Mouse (Mus musculus) inflammation-experienced regulatory T-cells, adult 6 months (primary cell): Measurements from ENCODE around the gene Plcb4. TPM values are rescaled to one million over a fixed set of nuclear protein-coding genes. Genes with fewer than 3 reads are reported as not detected.

Experiments
- ATAC-seq: one replicate; pipeline ENCODE4 v1.8.0; 2017
- polyA plus RNA-seq, 3 experiments: library from polyadenylated mRNA; unstranded; fragments of 100-300 nt; shearing (Covaris generic); gene quantifications; one replicate each; pipeline ENCODE4 v1.2.1; 2017

The Plcb4 gene
- polyA plus RNA-seq, 3 experiments from 2014 or later: 22.0 to 31.2 (median 26.3) TPM

DNA sequence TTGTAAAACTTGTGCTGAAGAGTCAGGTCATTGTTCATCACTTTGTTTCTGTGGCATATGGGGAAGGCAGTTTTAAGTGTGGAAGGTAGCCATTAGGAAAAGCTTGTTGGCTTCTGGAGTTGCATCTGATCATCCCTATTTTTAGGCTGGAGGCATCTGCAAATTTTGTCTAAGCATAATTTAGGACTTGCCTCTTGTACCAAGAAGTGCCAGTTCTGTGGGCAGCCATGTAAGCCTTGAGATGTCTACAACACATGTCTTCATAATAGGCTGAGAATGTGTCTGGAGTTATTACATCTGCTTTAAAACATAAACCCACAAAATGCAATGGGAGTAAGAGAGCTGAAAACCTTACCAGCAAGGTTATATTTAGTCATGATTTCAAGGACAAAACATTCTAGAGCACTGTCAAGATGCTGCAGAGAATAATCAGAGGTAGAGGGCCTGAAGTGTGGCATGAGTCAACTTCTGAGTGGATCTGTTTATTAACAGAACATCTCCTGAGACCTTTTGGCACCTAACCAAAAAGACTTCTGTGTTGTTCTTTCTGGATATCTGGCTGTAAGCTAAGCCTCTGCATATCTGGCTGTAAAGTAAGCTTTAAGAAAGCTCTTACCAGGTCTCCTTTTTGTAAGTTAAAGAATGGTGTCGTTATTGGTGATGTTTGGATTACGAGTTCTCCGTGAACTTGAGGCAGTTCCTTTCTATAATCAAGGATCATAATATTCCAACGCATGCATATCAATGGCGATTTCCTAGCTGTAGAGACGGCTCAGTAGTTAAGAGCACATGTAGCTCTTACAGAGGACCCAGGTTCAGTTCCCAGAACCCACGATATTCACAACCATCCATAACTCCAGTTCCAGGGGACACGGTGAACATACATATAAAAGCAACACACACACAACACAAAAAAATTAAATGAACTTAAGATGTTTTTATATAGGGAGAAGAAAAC lies 203.0 kb downstream of the Plcb4 start:
- ATAC-seq: no peak

DNA sequence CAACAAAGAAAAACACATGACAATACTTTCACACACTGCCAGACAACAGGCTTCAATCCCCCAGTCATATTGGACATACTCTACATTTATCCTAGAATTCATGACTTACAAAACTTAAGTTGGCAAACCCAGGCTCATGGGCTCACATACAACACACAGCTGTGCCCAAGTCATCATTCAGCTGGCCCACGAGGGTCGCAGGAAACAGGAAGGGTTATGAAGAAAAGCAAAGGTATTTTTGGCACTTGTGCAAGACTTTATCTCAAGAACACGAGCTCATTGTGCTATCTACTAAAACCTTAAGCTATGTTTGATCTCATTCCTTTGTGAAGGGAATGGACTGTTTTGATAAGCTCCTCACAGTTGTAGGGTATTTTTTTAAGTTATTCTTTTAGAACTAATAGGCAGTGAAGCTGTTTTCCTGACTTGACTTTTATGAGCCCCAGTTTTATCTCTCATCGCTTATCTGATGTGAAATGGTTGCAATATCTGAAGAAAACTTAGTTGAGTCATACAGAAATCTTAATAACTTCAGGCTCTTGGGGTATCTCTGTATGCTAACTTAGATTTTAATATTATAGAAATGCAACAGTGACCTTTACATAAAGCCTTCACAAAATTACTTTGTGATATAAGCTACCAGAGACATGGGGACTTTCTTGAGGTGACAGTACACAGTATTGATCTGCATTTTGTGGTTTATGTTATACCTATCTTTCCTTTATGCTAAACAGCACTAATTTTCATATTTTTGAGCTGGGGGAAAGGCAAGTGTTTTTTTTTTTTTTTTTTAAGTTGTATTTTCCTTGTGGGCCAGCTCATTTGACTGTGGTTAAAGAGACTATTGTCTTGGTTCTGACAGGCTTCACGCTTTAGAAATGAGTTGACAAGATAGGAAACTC lies 203.9 kb downstream of the Plcb4 start:
- ATAC-seq: peak; percentile 83

DNA sequence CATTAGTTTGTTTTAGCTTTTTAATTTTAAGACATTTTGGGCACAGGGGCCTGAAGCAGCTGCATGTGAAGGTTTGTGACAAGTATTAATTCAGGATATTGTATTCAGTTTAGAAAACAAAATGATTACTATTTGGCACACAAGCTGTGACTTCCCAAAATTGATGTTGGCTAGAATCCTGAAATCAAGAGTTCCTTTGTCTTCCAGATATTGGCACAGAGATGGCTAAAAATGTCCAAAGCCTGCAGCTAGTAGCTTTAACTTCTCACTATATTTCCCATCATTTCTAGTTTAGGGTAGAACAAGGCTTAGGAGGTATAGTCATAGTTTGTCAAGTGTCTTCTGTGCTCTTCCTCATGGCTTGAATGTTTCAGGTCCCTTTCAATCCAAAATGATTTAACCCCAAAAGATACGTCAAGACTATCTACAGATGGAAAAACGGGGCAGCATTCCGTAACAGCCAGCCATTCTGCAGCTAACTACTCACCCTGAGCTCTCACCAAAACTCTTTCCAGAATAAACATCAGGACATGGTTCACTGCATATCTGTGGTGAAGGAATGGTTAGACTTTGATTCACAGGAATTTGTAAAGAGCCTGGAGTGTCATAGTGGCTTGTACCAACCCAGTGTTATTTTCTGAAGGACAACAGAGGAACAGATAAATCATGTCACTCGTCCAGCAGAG lies 204.7 kb downstream of the Plcb4 start:
- no peak for ATAC-seq

DNA sequence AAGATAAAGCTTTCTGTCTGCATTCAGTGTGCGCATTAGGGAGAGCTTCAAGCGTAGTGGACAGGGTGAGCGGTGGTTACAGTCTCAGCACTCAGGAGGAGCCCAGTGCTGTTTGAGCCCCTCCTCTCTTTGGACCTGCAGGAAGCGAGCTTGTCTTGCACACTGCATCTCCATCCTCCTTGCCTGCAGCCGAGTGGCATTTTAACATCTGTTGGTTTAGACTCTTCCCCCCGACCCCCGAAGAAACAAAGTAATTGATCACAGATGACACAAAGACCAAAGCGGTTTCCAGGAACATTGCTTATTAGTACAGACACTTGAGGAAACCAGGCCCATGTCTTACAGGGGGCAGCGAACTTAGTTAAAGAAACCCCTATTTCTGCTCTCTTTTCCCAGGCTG lies 207.6 kb downstream of the Plcb4 start:
- no peak for ATAC-seq

DNA sequence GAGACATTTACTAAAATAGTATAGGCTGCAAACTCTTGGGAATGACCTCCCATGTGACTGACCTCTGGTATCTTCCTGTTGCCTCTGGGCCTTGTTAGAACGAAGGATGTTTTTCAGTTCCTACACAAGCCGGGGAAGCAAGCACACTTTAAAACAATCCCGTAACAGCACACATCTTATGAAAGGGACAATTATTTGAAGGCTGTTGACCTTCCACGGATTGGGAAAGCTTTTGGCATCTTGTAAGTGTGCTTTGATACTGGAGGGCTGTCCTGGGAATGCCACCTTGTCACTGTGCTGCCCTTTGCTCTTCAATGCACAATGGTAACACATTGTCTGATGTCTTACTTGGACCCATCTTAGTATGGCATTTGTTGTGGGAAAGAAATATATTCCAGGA lies 208.0 kb downstream of the Plcb4 start:
- ATAC-seq: no peak

DNA sequence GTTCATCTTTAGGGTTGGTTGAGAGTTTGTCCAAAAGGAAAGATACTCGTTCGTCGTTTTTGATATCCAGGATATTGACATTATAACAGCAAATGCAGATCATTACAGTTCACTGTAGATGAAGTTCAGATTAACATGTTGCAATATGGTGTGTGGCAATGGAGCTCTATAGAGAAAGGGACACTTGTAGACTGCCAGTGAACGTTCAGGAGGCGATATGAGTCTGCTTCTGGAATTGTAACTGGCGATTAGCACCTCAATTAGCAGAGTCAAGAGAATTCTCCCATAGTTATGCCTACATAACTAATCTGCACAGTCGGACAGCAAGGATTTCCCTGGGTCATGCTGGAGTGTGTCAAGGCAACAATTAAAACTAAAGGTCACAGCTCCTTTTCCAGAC lies 210.8 kb downstream of the Plcb4 start:
- no peak for ATAC-seq

DNA sequence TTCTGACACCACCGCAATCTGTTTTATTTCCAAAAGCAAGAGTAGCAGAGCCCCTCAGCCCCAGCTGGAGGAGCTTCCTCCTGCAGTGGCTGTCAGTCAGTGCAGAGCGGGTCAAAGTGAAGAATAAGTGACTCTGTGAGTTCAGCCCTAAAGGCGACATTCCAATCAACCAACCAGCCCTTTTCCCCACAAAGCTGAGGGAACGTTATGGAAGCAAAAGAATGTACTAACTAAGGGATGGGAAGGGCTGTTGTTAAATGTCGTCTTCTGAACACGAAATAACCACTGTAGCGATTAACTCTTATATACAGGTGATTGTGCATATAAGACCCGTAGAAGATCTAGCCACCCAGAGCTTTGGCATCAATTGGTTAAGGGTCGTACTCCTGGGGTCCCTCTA lies 214.3 kb downstream of the Plcb4 start:
- no peak for ATAC-seq

DNA sequence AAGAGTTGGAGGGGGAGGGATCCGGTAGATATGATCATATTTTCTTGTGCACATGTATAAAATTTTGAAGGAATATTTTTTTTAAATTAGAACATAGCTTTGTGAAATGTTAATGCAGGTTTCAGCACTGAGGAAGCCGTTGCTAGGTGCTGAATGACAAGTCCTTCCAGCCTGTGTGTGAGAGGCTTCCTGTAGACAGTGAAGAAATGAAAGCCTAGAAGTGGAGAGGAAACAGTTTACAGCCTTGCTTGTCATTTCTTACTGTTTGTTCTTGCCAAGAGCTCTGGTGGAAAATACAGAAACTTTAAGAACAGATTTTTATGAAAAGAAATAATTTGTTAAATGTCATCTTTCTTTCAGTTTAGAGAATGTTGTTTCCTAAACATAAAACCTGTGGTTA lies 214.9 kb downstream of the Plcb4 start:
- peak; percentile 93 for ATAC-seq

DNA sequence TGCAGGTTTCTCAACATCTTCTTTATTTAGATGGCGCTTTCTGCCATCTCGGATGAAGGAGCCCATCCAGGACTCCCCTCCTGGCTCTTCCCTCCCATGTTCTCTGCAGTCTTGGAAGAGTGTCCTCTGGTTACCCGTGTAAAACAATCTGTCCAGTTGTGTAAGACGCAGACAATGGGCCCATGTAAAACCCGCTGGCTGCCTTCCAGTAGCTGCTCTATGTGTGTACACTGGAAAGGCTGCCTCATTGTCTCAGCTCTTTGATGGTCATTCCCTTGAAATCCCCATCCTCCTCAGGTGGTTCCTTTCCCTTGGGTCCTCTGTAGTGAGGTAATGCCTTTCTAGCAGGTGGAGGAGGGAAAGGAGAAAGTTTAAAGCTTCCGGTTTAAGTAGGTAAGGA lies 216.7 kb downstream of the Plcb4 start:
- ATAC-seq: no peak

DNA sequence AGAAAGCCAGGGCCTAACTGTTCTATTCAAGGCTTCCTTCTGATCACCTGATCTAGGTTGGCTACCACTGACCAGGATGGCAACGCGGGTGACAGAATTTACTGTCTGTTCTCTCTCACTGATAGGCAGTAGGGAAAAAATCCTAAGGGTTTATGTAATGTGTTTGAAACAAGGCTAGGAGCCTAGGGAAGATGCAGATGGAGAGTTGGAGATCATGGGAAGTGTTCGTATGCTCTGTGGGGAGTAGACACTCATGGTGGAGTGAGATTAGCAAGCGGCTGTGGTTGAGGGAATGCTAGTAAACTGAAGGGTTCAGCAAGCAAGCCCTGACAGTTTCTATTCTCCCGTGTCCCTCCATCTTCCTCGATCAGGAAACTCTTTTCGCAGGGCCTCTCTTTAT lies 220.5 kb downstream of the Plcb4 start:
- ATAC-seq: no peak

DNA sequence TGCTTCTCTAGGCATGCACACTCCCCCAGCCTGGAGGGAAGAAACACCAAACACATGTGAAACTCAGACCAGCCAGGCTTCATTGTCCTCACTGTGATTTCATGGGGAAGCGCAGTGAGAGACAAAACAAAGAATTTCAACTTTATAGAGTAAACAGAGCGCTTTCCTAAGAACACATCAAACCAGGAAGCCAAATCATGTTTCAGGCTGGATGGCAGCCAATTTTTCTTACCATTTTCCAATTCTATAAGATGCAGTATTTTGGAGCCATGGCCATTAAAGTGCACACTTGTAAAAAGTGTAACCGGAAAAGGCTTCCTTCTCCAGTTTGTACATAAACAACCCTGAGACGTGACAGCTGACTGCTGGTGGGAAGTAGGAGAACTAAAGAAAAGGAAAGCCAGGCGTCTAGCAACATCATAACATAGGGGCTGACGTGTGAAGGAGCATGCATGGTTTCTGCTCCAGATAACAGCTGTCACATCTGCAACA lies 221.5 kb downstream of the Plcb4 start:
- ATAC-seq: no peak

- no peak for ATAC-seq
Measured at GRCm38 (mm10) chr2:135883359-135883758, 224.5 kb downstream of the Plcb4 start.

- peak; percentile 63 for ATAC-seq
Measured at GRCm38 (mm10) chr2:135884534-135885180, 225.8 kb downstream of the Plcb4 start.

GRCm38 (mm10) chr2:135885607-135886006 lies 226.8 kb downstream of the Plcb4 start:
- ATAC-seq: peak; percentile 41

- peak; percentile 53 for ATAC-seq
Measured at GRCm38 (mm10) chr2:135886081-135886679, 227.4 kb downstream of the Plcb4 start.

DNA sequence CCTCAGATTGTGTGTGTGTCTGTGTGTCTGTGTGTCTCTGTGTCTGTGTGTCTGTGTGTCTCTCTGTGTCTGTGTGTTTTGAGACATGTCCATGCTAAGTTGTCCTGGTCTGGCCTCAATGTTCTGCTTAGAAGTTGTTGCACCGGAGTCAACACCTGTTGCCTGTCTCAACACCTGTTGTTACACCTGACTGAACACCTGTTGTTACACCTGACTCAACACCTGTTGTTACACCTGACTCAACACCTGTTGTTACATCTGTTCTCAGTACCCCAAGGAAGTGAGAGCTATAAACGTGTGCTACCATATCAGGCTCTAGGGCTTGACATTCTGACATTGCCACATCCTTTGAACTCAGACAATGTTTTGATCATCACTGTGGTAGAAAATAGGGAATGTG lies 229.0 kb downstream of the Plcb4 start:
- ATAC-seq: no peak

GRCm38 (mm10) chr2:135888206-135888605 lies 229.4 kb downstream of the Plcb4 start:
- no peak for ATAC-seq

- no peak for ATAC-seq
Measured at GRCm38 (mm10) chr2:135888767-135889166, 230.0 kb downstream of the Plcb4 start.

DNA sequence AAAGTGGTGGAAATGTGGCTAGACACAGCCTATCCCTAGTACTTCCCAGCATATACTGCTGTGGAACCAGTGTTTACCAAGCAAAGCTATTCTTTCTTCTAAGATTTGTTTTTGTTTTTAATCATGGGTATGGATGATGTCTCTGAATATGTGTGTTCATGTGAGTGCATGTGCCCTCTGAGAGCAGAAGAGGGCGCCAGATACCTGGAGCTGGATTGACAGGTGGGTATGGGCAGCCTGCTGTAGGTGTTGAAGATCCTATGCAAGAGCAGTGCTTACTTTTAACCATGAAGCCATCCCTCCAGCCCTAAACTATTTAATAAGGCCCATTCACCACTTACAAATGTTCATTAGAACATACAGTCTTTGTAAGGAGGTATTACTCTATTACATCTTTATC lies 231.3 kb downstream of the Plcb4 start:
- ATAC-seq: no peak

- peak; percentile 97 for ATAC-seq
Measured at GRCm38 (mm10) chr2:135891097-135891496, 232.3 kb downstream of the Plcb4 start.

- ATAC-seq: no peak
Measured at GRCm38 (mm10) chr2:135891686-135892085, 232.9 kb downstream of the Plcb4 start.

DNA sequence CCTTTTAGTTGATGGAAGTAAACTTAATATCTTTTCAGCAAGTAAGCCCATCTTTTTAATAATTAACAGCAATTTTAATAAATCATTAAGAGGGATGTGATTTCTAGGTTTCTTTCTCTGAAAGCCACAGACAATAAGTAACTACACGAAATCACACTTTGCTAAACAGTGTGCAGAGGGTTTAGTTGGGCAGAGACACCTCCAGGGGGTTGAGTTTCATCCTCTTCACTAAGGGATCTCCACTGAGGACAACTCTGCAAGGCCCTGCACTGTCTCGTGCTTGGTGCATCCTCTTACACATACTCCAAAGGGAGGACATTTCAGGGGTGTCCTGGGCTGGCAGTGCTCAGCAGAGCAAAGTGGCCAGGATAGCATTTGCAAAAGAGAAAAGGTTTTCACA lies 235.8 kb downstream of the Plcb4 start:
- no peak for ATAC-seq
